ENCODE assay signal across 27 mouse cellular contexts in the genomic region with DNA sequence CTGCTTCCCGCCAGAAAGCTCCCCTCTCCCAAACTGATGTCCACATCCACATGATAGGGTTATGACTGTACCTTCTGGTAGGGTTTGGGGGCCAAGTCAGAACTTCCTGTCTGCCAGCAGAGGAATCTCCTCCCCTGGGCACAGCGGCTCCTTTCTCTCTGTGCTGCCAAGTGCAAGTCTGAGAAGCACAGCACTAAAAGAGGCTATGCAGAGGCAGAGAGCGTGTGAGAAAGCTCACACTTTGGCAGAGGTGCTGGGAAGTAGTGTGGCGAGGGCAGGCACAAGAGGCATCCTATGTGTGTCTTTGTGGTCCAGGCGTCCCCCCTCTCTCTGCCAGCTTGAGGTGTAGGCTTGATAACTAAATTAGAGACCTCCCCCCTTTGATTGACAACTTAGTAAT. TPM values are rescaled to one million over a fixed set of nuclear protein-coding genes. Genes with fewer than 3 reads are reported as not detected.
DNase-seq lines count a peak whose midpoint lies in the region; ATAC-seq lines count a peak whose summit lies in the region.
"Had no signal": no experiment of that assay in that cellular context is flagged by ENCODE, and none has a peak within 500 bp of the region (broad histone marks: within the 10 kb centered on the region; RNA-seq: fewer than 3 reads in every experiment).

No protein-coding gene starts in this region.

- H3K4me2 ChIP-seq in hindbrain, embryonic 13.5 days: no peak overlapping the region
- H3K4me2 ChIP-seq: heart, embryonic 13.5 days; lung, embryonic 15.5 days; midbrain, embryonic 12.5 days had no signal

- 0 out of 2 replicates have a peak overlapping the region, but pooled peaks have one; percentile 16 for H3K27ac ChIP-seq in hindbrain, embryonic 10.5 days
- no peak overlapping the region for H3K27ac ChIP-seq in hindbrain, embryonic 13.5 days
- H3K27ac ChIP-seq in limb, embryonic 10.5 days: no peak overlapping the region
- H3K27ac ChIP-seq: heart, embryonic 13.5 days; liver, embryonic 14.5 days; lung, embryonic 15.5 days; midbrain, embryonic 12.5 days had no signal

- H3K9ac ChIP-seq in hindbrain, embryonic 13.5 days: no peak overlapping the region
- H3K9ac ChIP-seq: heart, embryonic 13.5 days; liver, embryonic 14.5 days; lung, embryonic 15.5 days; midbrain, embryonic 12.5 days had no signal

- no peaks in the 10 kb centered on the region for H3K27me3 ChIP-seq in hindbrain, embryonic 10.5 days (ENCODE audit: insufficient read depth, poor library complexity, severe bottlenecking)
- no peaks in the 10 kb centered on the region for H3K27me3 ChIP-seq in hindbrain, embryonic 13.5 days
- H3K27me3 ChIP-seq in limb, embryonic 10.5 days (ENCODE audit: low read depth, poor library complexity, severe bottlenecking): no peaks in the 10 kb centered on the region
- H3K27me3 ChIP-seq: heart, embryonic 13.5 days; lung, embryonic 15.5 days; midbrain, embryonic 12.5 days had no signal

- no peak for ATAC-seq in hindbrain, embryonic 13.5 days (ENCODE audit: low FRiP score)
- ATAC-seq in inflammation-experienced regulatory T-cells, adult 6 months: peak; percentile 31
- ATAC-seq: activated CD4-positive, CD25-positive, alpha-beta regulatory T cell, adult 4 months had no signal

- H3K4me3 ChIP-seq in hindbrain, embryonic 10.5 days: no peak overlapping the region
- no peak overlapping the region for H3K4me3 ChIP-seq in hindbrain, embryonic 13.5 days
- H3K4me3 ChIP-seq in limb, embryonic 10.5 days: no peak overlapping the region
- H3K4me3 ChIP-seq: heart, embryonic 13.5 days; lung, embryonic 15.5 days; midbrain, embryonic 12.5 days had no signal

- intact Hi-C loops in left cerebral cortex, postnatal 4 days (cut with DNase I): no loop called here

- no peaks in the 10 kb centered on the region for H3K9me3 ChIP-seq in hindbrain, embryonic 10.5 days
- H3K9me3 ChIP-seq in hindbrain, embryonic 13.5 days: no peaks in the 10 kb centered on the region
- H3K9me3 ChIP-seq in limb, embryonic 10.5 days (replicated peaks): no peaks in the 10 kb centered on the region
- H3K9me3 ChIP-seq: heart, embryonic 13.5 days; lung, embryonic 15.5 days; midbrain, embryonic 12.5 days had no signal

- H3K4me1 ChIP-seq in hindbrain, embryonic 10.5 days (replicated peaks): peaks cover 8% of the 10 kb centered on the region; the same call in 1 of the 2 replicates
- H3K4me1 ChIP-seq in hindbrain, embryonic 13.5 days (replicated peaks): peaks cover 31% of the 10 kb centered on the region; the same call in 1 of the 2 replicates
- H3K4me1 ChIP-seq in limb, embryonic 10.5 days: peaks cover 8% of the 10 kb centered on the region; the same call in 1 of the 2 replicates
- H3K4me1 ChIP-seq: lung, embryonic 15.5 days; midbrain, embryonic 12.5 days had no signal

- peaks cover 57% of the 10 kb centered on the region for H3K36me3 ChIP-seq in hindbrain, embryonic 10.5 days
- peaks cover 17% of the 10 kb centered on the region; the same call in 1 of the 2 replicates for H3K36me3 ChIP-seq in hindbrain, embryonic 13.5 days
- H3K36me3 ChIP-seq in limb, embryonic 10.5 days: peaks cover 77% of the 10 kb centered on the region

- 79% methylated on average over 5 of the region's 5 CpGs for WGBS in hindbrain, embryonic 10.5 days
- WGBS in hindbrain, embryonic 13.5 days: 84% methylated on average over 5 of the region's 5 CpGs
- 81% methylated on average over 5 of the region's 5 CpGs for WGBS in limb, embryonic 10.5 days

- DNase-seq in hindbrain, embryonic 10.5 days (ENCODE audit: low spot score): no peak
- peak; percentile 40 for DNase-seq in CD4-positive, CD25-positive, alpha-beta regulatory T cell, adult 2 months (ENCODE audit: low read depth, low spot score)
- peak; percentile 33 for DNase-seq in Muller cell, postnatal 12 days (ENCODE audit: inconsistent ontology term)
- DNase-seq in limb, embryonic 10.5 days (ENCODE audit: low spot score): no peak
- no peak for DNase-seq in left cerebral cortex, postnatal 4 days
- DNase-seq: adrenal gland, postnatal 10 days; cerebellum, adult 18-20 months; gastrocnemius, postnatal 10 days; kidney, adult 9 months; kidney, postnatal 36 days; layer of hippocampus, adult 9-11 months; lung, postnatal 4 days; right cerebral cortex, postnatal 14 days had no signal

RNA-seq across cellular contexts. Expression of a gene that starts 8.2 kb away (rescaled TPM):
- polyA plus RNA-seq in hindbrain, embryonic 10.5 days (2016; fragmentation: Nextera tagmentation; extraction: Ambion mirVana): 8.4 and 9.7 TPM in 2 replicates
- polyA plus RNA-seq in hindbrain, embryonic 13.5 days (2015; fragmentation: Nextera tagmentation; extraction: Ambion mirVana): 6.2 and 6.9 TPM in 2 replicates
- 1 to 10 TPM; 3.0 to 4.8 (median 3.8) TPM for polyA plus RNA-seq in inflammation-experienced regulatory T-cells, adult 6 months (2017; shearing (Covaris generic))
- 10.5 and 13.3 TPM in 2 replicates for polyA plus RNA-seq in limb, embryonic 10.5 days (2016; fragmentation: Nextera tagmentation; extraction: Ambion mirVana)
- 10 to 100 TPM; 26.3 to 30.1 TPM for total RNA-seq in left cerebral cortex, postnatal 4 days (2021)

RNA-seq across cellular contexts. Expression of a gene that starts 23.3 kb away (rescaled TPM):
- polyA plus RNA-seq in hindbrain, embryonic 10.5 days (2016; fragmentation: Nextera tagmentation; extraction: Ambion mirVana): not detected in 2 replicates
- not detected in 2 replicates for polyA plus RNA-seq in hindbrain, embryonic 13.5 days (2015; fragmentation: Nextera tagmentation; extraction: Ambion mirVana)
- not detected for polyA plus RNA-seq in inflammation-experienced regulatory T-cells, adult 6 months (2017; shearing (Covaris generic))
- not detected in 2 replicates for polyA plus RNA-seq in limb, embryonic 10.5 days (2016; fragmentation: Nextera tagmentation; extraction: Ambion mirVana)
- total RNA-seq in left cerebral cortex, postnatal 4 days (2021): not detected
- total RNA-seq: adrenal gland, postnatal 10 days; gastrocnemius, postnatal 10 days; heart, adult 18-20 months; heart, postnatal 25 days had no signal
- polyA plus RNA-seq: activated CD4-positive, CD25-positive, alpha-beta regulatory T cell, adult 4 months; C2C12; heart, embryonic 13.5 days; intestine, embryonic 14.5 days; limb, embryonic 14.5 days; liver, embryonic 14.5 days; lung, embryonic 15.5 days; neural tube, embryonic 14.5 days had no signal

RNA-seq across cellular contexts. Expression of a gene that starts 53.9 kb away (rescaled TPM):
- polyA plus RNA-seq in hindbrain, embryonic 10.5 days (2016; fragmentation: Nextera tagmentation; extraction: Ambion mirVana): not detected in 2 replicates
- not detected in 2 replicates for polyA plus RNA-seq in hindbrain, embryonic 13.5 days (2015; fragmentation: Nextera tagmentation; extraction: Ambion mirVana)
- polyA plus RNA-seq in inflammation-experienced regulatory T-cells, adult 6 months (2017; shearing (Covaris generic)): not detected
- not detected in 2 replicates for polyA plus RNA-seq in limb, embryonic 10.5 days (2016; fragmentation: Nextera tagmentation; extraction: Ambion mirVana)
- total RNA-seq in left cerebral cortex, postnatal 4 days (2021): not detected
- total RNA-seq: adrenal gland, postnatal 10 days; gastrocnemius, postnatal 10 days; heart, adult 18-20 months; heart, postnatal 25 days had no signal
- polyA plus RNA-seq: activated CD4-positive, CD25-positive, alpha-beta regulatory T cell, adult 4 months; C2C12; heart, embryonic 13.5 days; intestine, embryonic 14.5 days; limb, embryonic 14.5 days; liver, embryonic 14.5 days; lung, embryonic 15.5 days; midbrain, embryonic 12.5 days; neural tube, embryonic 14.5 days; stomach, embryonic 16.5 days had no signal

RNA-seq across cellular contexts. Expression of a gene that starts 54.2 kb away (rescaled TPM):
- 43.4 and 50.4 TPM in 2 replicates for polyA plus RNA-seq in hindbrain, embryonic 10.5 days (2016; fragmentation: Nextera tagmentation; extraction: Ambion mirVana)
- 36.8 and 37.0 TPM in 2 replicates for polyA plus RNA-seq in hindbrain, embryonic 13.5 days (2015; fragmentation: Nextera tagmentation; extraction: Ambion mirVana)
- 10 to 100 TPM; 21.0 to 30.2 (median 28.9) TPM for polyA plus RNA-seq in inflammation-experienced regulatory T-cells, adult 6 months (2017; shearing (Covaris generic))
- polyA plus RNA-seq in limb, embryonic 10.5 days (2016; fragmentation: Nextera tagmentation; extraction: Ambion mirVana): 32.7 and 44.3 TPM in 2 replicates
- total RNA-seq in left cerebral cortex, postnatal 4 days (2021): 10 to 100 TPM; 17.3 to 18.0 TPM

RNA-seq across cellular contexts. Expression of a gene that starts 54.3 kb away (rescaled TPM):
- polyA plus RNA-seq in hindbrain, embryonic 10.5 days (2016; fragmentation: Nextera tagmentation; extraction: Ambion mirVana): 160 and 195 TPM in 2 replicates
- 224 and 236 TPM in 2 replicates for polyA plus RNA-seq in hindbrain, embryonic 13.5 days (2015; fragmentation: Nextera tagmentation; extraction: Ambion mirVana)
- 100 to 1,000 TPM in 1 of 3 experiments, 10 to 100 TPM in 2; 94.9 to 127 (median 99.0) TPM for polyA plus RNA-seq in inflammation-experienced regulatory T-cells, adult 6 months (2017; shearing (Covaris generic))
- polyA plus RNA-seq in limb, embryonic 10.5 days (2016; fragmentation: Nextera tagmentation; extraction: Ambion mirVana): 135 and 136 TPM in 2 replicates
- total RNA-seq in left cerebral cortex, postnatal 4 days (2021): 10 to 100 TPM; 65.7 to 68.1 TPM

Comparison
In these comparisons a context has a peak if more than half of its experiments do, and no peak if none do; other contexts are left out.
1. DNase-seq: peak in CD4-positive, CD25-positive, alpha-beta regulatory T cell, adult 2 months (single experiment) and Muller cell, postnatal 12 days (single experiment); none in hindbrain, embryonic 10.5 days (single experiment), limb, embryonic 10.5 days (single experiment) and left cerebral cortex, postnatal 4 days (single experiment).